In genomic region chr4:63071413-63072260, GRCm38 (mm10) we compare ENCODE assay signal across 18 mouse cellular contexts.
DNase-seq lines count a peak whose midpoint lies in the region; ATAC-seq lines count a peak whose summit lies in the region.
"Had no signal": no experiment of that assay in that cellular context is flagged by ENCODE, and none has a peak within 500 bp of the region (broad histone marks: within the 10 kb centered on the region; RNA-seq: fewer than 3 reads in every experiment).

No protein-coding gene starts in this region.

- H3K27me3 ChIP-seq in heart, embryonic 10.5 days (ENCODE audit: insufficient read depth, poor library complexity, severe bottlenecking), result no peaks in the 10 kb centered on the region
- H3K27me3 ChIP-seq in kidney, embryonic 14.5 days (ENCODE audit: control insufficient read depth, insufficient read depth, low read length), result no peaks in the 10 kb centered on the region
- H3K27me3 ChIP-seq in intestine, embryonic 15.5 days (replicated peaks), result no peaks in the 10 kb centered on the region
- H3K27me3 ChIP-seq: embryonic facial prominence, embryonic 13.5 days; limb, embryonic 12.5 days; liver, embryonic 15.5 days; midbrain, embryonic 12.5 days had no signal

- no peak for DNase-seq in heart, embryonic 10.5 days (ENCODE audit: low spot score)
- no peak for DNase-seq in heart, adult 9 months (ENCODE audit: low spot score in 2 of 2)
- no peak for DNase-seq in kidney, adult 9 months
- DNase-seq in lung, postnatal 10 days, result peak; percentile 28
- DNase-seq in frontal cortex, postnatal 14 days (ENCODE audit: low spot score in 2 of 2), result no peak
- no peak for DNase-seq in adrenal gland, adult 2 months
- DNase-seq: cerebellum, adult 11-12 months; right cerebral cortex, postnatal 14 days; thymus, postnatal 14 days had no signal

- H3K27ac ChIP-seq in heart, embryonic 10.5 days, result 0 out of 2 replicates have a peak overlapping the region, but pooled peaks have one; percentile 37
- H3K27ac ChIP-seq in kidney, embryonic 14.5 days (ENCODE audit: low read depth, low read length), result peak overlapping the region; percentile 65
- peak overlapping the region; percentile 63 for H3K27ac ChIP-seq in intestine, embryonic 15.5 days
- H3K27ac ChIP-seq: embryonic facial prominence, embryonic 13.5 days; hindbrain, embryonic 10.5 days; limb, embryonic 12.5 days; liver, embryonic 15.5 days; midbrain, embryonic 12.5 days had no signal

- ATAC-seq in kidney, embryonic 14.5 days (ENCODE audit: low FRiP score, low TSS enrichment), result peak; percentile 91
- ATAC-seq in intestine, embryonic 15.5 days, result peak; percentile 86
- ATAC-seq: inflammation-experienced regulatory T-cells, adult 6 months had no signal

- H3K9ac ChIP-seq in kidney, embryonic 14.5 days (ENCODE audit: low read depth, low read length), result no peak overlapping the region
- H3K9ac ChIP-seq in intestine, embryonic 15.5 days, result no peak overlapping the region
- H3K9ac ChIP-seq: embryonic facial prominence, embryonic 13.5 days; limb, embryonic 12.5 days; liver, embryonic 15.5 days; midbrain, embryonic 12.5 days had no signal

- H3K4me2 ChIP-seq in kidney, embryonic 14.5 days (replicated peaks; ENCODE audit: low read depth, low read length), result no peak overlapping the region
- H3K4me2 ChIP-seq in intestine, embryonic 15.5 days (replicated peaks), result 0 out of 2 replicates have a peak overlapping the region, but pooled peaks have one; percentile 5
- H3K4me2 ChIP-seq: embryonic facial prominence, embryonic 13.5 days; limb, embryonic 12.5 days; liver, embryonic 15.5 days; midbrain, embryonic 12.5 days had no signal

- no peak overlapping the region for H3K4me3 ChIP-seq in heart, embryonic 10.5 days
- H3K4me3 ChIP-seq in kidney, embryonic 14.5 days (ENCODE audit: low read length), result no peak overlapping the region
- H3K4me3 ChIP-seq in intestine, embryonic 15.5 days (replicated peaks), result no peak overlapping the region
- H3K4me3 ChIP-seq: embryonic facial prominence, embryonic 13.5 days; hindbrain, embryonic 10.5 days; limb, embryonic 12.5 days; liver, embryonic 15.5 days; midbrain, embryonic 12.5 days; myocyte had no signal

- WGBS in heart, embryonic 10.5 days, result 47% methylated on average over 15 of the region's 15 CpGs
- 28% methylated on average over 15 of the region's 15 CpGs for WGBS in kidney, embryonic 14.5 days
- 29% methylated on average over 15 of the region's 15 CpGs for WGBS in intestine, embryonic 15.5 days

- peaks cover 19% of the 10 kb centered on the region for H3K4me1 ChIP-seq in heart, embryonic 10.5 days
- H3K4me1 ChIP-seq in kidney, embryonic 14.5 days (ENCODE audit: control insufficient read depth, insufficient read depth, low read length), result peaks cover 42% of the 10 kb centered on the region
- peaks cover 30% of the 10 kb centered on the region for H3K4me1 ChIP-seq in intestine, embryonic 15.5 days (replicated peaks)
- H3K4me1 ChIP-seq: liver, embryonic 15.5 days; midbrain, embryonic 12.5 days had no signal

- H3K36me3 ChIP-seq in heart, embryonic 10.5 days, result no peaks in the 10 kb centered on the region
- H3K36me3 ChIP-seq in kidney, embryonic 14.5 days (ENCODE audit: control insufficient read depth, insufficient read depth, low read length), result no peaks in the 10 kb centered on the region
- no peaks in the 10 kb centered on the region for H3K36me3 ChIP-seq in intestine, embryonic 15.5 days
- H3K36me3 ChIP-seq: liver, embryonic 15.5 days had no signal

- H3K9me3 ChIP-seq in heart, embryonic 10.5 days, result no peaks in the 10 kb centered on the region
- no peaks in the 10 kb centered on the region for H3K9me3 ChIP-seq in kidney, embryonic 14.5 days (ENCODE audit: control insufficient read depth, low read length)
- H3K9me3 ChIP-seq in intestine, embryonic 15.5 days, result no peaks in the 10 kb centered on the region
- H3K9me3 ChIP-seq: embryonic facial prominence, embryonic 13.5 days; hindbrain, embryonic 10.5 days; limb, embryonic 12.5 days; liver, embryonic 15.5 days; midbrain, embryonic 12.5 days had no signal
